Mouse (Mus musculus): Measurements from ENCODE around the gene Kif16b.

- no peak for TF ChIP-seq EP300 (IDR thresholded peaks at IDR 0.05)
- TF ChIP-seq CTCF (IDR thresholded peaks at IDR 0.05) = no peak
These were observed 276.2 kb downstream of the Kif16b start for GRCm38 (mm10) chr2:142625101-142625500.

All from lung, postnatal 0 days (tissue).